Comparison of ENCODE assay signal across 13 mouse cellular contexts in genomic region chr13:70684976-70685609, GRCm38 (mm10). TPM values are rescaled to one million over a fixed set of nuclear protein-coding genes. Genes with fewer than 3 reads are reported as not detected.
DNase-seq lines count a peak whose midpoint lies in the region; ATAC-seq and TF ChIP-seq lines count a peak whose summit lies in the region.
"Had no signal": no experiment of that assay in that cellular context is flagged by ENCODE, and none has a peak within 500 bp of the region (broad histone marks: within the 10 kb centered on the region; RNA-seq: fewer than 3 reads in every experiment).

No protein-coding gene starts in this region.

- TF ChIP-seq POLR2A in limb, embryonic 14.5 days (IDR thresholded peaks at IDR 0.05; ENCODE audit: borderline replicate concordance, extremely low read depth, insufficient read depth, insufficient read length), result no peak

- H3K27me3 ChIP-seq in hindbrain, embryonic 10.5 days (ENCODE audit: insufficient read depth, poor library complexity, severe bottlenecking), result no peaks in the 10 kb centered on the region
- H3K27me3 ChIP-seq in hindbrain, embryonic 12.5 days, result no peaks in the 10 kb centered on the region
- H3K27me3 ChIP-seq in limb, embryonic 14.5 days (ENCODE audit: control insufficient read depth, insufficient read depth, low read length), result no peaks in the 10 kb centered on the region
- H3K27me3 ChIP-seq in midbrain, embryonic 14.5 days (ENCODE audit: control insufficient read depth, insufficient read depth, low read length), result no peaks in the 10 kb centered on the region
- H3K27me3 ChIP-seq: heart, embryonic 13.5 days; neural tube, embryonic 12.5 days had no signal

- H3K27ac ChIP-seq in hindbrain, embryonic 10.5 days, result peak overlapping the region; percentile 17; the same call in 1 of the 2 replicates
- H3K27ac ChIP-seq in hindbrain, embryonic 12.5 days, result no peak overlapping the region
- H3K27ac ChIP-seq in limb, embryonic 14.5 days (replicated peaks; ENCODE audit: low read depth, low read length), result no peak overlapping the region
- no peak overlapping the region for H3K27ac ChIP-seq in midbrain, embryonic 14.5 days (replicated peaks; ENCODE audit: low read depth, low read length)
- H3K27ac ChIP-seq: heart, embryonic 13.5 days; left cerebral cortex, adult 2 months; neural tube, embryonic 12.5 days had no signal

- intact Hi-C loops in heart, postnatal 25 days (cut with DNase I), result no loop called here

- H3K4me2 ChIP-seq in hindbrain, embryonic 12.5 days (replicated peaks), result no peak overlapping the region
- no peak overlapping the region for H3K4me2 ChIP-seq in limb, embryonic 14.5 days (replicated peaks; ENCODE audit: low read depth, low read length, severe bottlenecking)
- H3K4me2 ChIP-seq in midbrain, embryonic 14.5 days (ENCODE audit: low read length), result no peak overlapping the region
- H3K4me2 ChIP-seq: heart, embryonic 13.5 days; neural tube, embryonic 12.5 days had no signal

- H3K4me3 ChIP-seq in hindbrain, embryonic 10.5 days, result no peak overlapping the region
- H3K4me3 ChIP-seq in hindbrain, embryonic 12.5 days, result no peak overlapping the region
- H3K4me3 ChIP-seq in limb, embryonic 14.5 days (replicated peaks; ENCODE audit: low read length), result no peak overlapping the region
- H3K4me3 ChIP-seq in midbrain, embryonic 14.5 days (replicated peaks; ENCODE audit: low read depth, low read length), result no peak overlapping the region
- H3K4me3 ChIP-seq: heart, embryonic 13.5 days; left cerebral cortex, adult 2 months; neural tube, embryonic 12.5 days had no signal

- ATAC-seq in hindbrain, embryonic 12.5 days (ENCODE audit: low FRiP score), result no peak
- peak; percentile 86 for ATAC-seq in limb, embryonic 14.5 days (ENCODE audit: low FRiP score, low read depth)
- ATAC-seq in midbrain, embryonic 14.5 days (ENCODE audit: low FRiP score, low TSS enrichment), result no peak; the same call in 1 of the 2 replicates
- ATAC-seq in inflammation-experienced regulatory T-cells, adult 6 months, result no peak
- ATAC-seq: liver, postnatal 0 days had no signal

- no peaks in the 10 kb centered on the region for H3K36me3 ChIP-seq in hindbrain, embryonic 10.5 days
- H3K36me3 ChIP-seq in hindbrain, embryonic 12.5 days, result no peaks in the 10 kb centered on the region
- no peaks in the 10 kb centered on the region for H3K36me3 ChIP-seq in limb, embryonic 14.5 days (ENCODE audit: control insufficient read depth, insufficient read depth, low read length)
- H3K36me3 ChIP-seq in midbrain, embryonic 14.5 days (ENCODE audit: control insufficient read depth, insufficient read depth, low read length), result no peaks in the 10 kb centered on the region
- H3K36me3 ChIP-seq: heart, embryonic 13.5 days; neural tube, embryonic 12.5 days had no signal

- no peak overlapping the region for H3K9ac ChIP-seq in hindbrain, embryonic 12.5 days
- H3K9ac ChIP-seq in limb, embryonic 14.5 days (ENCODE audit: low read depth, low read length, severe bottlenecking), result no peak overlapping the region
- H3K9ac ChIP-seq in midbrain, embryonic 14.5 days (replicated peaks; ENCODE audit: low read length), result no peak overlapping the region
- H3K9ac ChIP-seq: heart, embryonic 13.5 days; liver, postnatal 0 days; neural tube, embryonic 12.5 days had no signal

- peak; percentile 36 for DNase-seq in hindbrain, embryonic 10.5 days (ENCODE audit: low spot score)
- peak; percentile 30 for DNase-seq in embryo, embryonic 10.5 days (ENCODE audit: low spot score)
- peak; percentile 18 for DNase-seq in limb, embryonic 14.5 days (ENCODE audit: low spot score)
- DNase-seq in midbrain, embryonic 14.5 days, result peak; percentile 30
- DNase-seq in urinary bladder, postnatal 25 days (ENCODE audit: low spot score), result no peak
- no peak for DNase-seq in heart, postnatal 25 days (ENCODE audit: low spot score)
- DNase-seq: kidney, adult 18-20 months; liver, postnatal 0 days had no signal

- H3K4me1 ChIP-seq in hindbrain, embryonic 10.5 days (replicated peaks), result peaks cover 12% of the 10 kb centered on the region
- H3K4me1 ChIP-seq in hindbrain, embryonic 12.5 days, result no peaks in the 10 kb centered on the region; the same call in 1 of the 2 replicates
- no peaks in the 10 kb centered on the region for H3K4me1 ChIP-seq in limb, embryonic 14.5 days (ENCODE audit: control insufficient read depth, insufficient read depth, low read length)
- H3K4me1 ChIP-seq in midbrain, embryonic 14.5 days (ENCODE audit: control insufficient read depth, insufficient read depth, low read length), result 0 out of 2 replicates have a peak, but pooled peaks cover 6% of the 10 kb centered on the region

- 67% methylated on average over 7 of the region's 7 CpGs for WGBS in hindbrain, embryonic 10.5 days
- 64% methylated on average over 7 of the region's 7 CpGs for WGBS in hindbrain, embryonic 12.5 days
- whole genome bisulfite sequencing in limb, embryonic 14.5 days, result 69% methylated on average over 7 of the region's 7 CpGs
- 57% methylated on average over 7 of the region's 7 CpGs for WGBS in midbrain, embryonic 14.5 days

- H3K9me3 ChIP-seq in hindbrain, embryonic 10.5 days, result no peaks in the 10 kb centered on the region
- no peaks in the 10 kb centered on the region for H3K9me3 ChIP-seq in hindbrain, embryonic 12.5 days (replicated peaks)
- H3K9me3 ChIP-seq in limb, embryonic 14.5 days (ENCODE audit: control insufficient read depth, low read length), result no peaks in the 10 kb centered on the region
- H3K9me3 ChIP-seq in midbrain, embryonic 14.5 days (ENCODE audit: control insufficient read depth, low read length), result no peaks in the 10 kb centered on the region
- H3K9me3 ChIP-seq: heart, embryonic 13.5 days; neural tube, embryonic 12.5 days had no signal

RNA-seq across cellular contexts. Expression of gene Ice1, which starts 47.7 kb away (rescaled TPM):
- 19.0 and 21.9 TPM in 2 replicates for polyA plus RNA-seq in hindbrain, embryonic 10.5 days (2016; fragmentation: Nextera tagmentation; extraction: Ambion mirVana)
- 34.5 and 37.2 TPM in 2 replicates for polyA plus RNA-seq in hindbrain, embryonic 12.5 days (2016; fragmentation: Nextera tagmentation; extraction: Ambion mirVana)
- 60.9 and 64.4 TPM in 2 replicates for polyA plus RNA-seq in limb, embryonic 14.5 days (2012; rRNA removed)
- polyA plus RNA-seq in limb, embryonic 14.5 days (2014; fragmentation: Nextera tagmentation; extraction: Ambion mirVana), result 39.3 and 40.7 TPM in 2 replicates
- polyA plus RNA-seq in midbrain, embryonic 14.5 days (2014; fragmentation: Nextera tagmentation; extraction: Ambion mirVana), result 59.1 and 59.2 TPM in 2 replicates
- polyA plus RNA-seq in inflammation-experienced regulatory T-cells, adult 6 months (2017; shearing (Covaris generic)), result 10 to 100 TPM; 11.1 to 28.4 (median 20.2) TPM
- total RNA-seq in heart, postnatal 25 days (2021), result 10 to 100 TPM; 27.0 to 27.7 TPM

Comparison
In these comparisons a context has a peak if more than half of its experiments do, and no peak if none do; other contexts are left out.
1. DNase-seq: peak in hindbrain, embryonic 10.5 days (single experiment), embryo, embryonic 10.5 days (single experiment), limb, embryonic 14.5 days (single experiment) and midbrain, embryonic 14.5 days (single experiment); none in urinary bladder, postnatal 25 days (single experiment) and heart, postnatal 25 days (single experiment).